Comparison of ENCODE assay signal across 8 mouse cellular contexts in the genomic region with DNA sequence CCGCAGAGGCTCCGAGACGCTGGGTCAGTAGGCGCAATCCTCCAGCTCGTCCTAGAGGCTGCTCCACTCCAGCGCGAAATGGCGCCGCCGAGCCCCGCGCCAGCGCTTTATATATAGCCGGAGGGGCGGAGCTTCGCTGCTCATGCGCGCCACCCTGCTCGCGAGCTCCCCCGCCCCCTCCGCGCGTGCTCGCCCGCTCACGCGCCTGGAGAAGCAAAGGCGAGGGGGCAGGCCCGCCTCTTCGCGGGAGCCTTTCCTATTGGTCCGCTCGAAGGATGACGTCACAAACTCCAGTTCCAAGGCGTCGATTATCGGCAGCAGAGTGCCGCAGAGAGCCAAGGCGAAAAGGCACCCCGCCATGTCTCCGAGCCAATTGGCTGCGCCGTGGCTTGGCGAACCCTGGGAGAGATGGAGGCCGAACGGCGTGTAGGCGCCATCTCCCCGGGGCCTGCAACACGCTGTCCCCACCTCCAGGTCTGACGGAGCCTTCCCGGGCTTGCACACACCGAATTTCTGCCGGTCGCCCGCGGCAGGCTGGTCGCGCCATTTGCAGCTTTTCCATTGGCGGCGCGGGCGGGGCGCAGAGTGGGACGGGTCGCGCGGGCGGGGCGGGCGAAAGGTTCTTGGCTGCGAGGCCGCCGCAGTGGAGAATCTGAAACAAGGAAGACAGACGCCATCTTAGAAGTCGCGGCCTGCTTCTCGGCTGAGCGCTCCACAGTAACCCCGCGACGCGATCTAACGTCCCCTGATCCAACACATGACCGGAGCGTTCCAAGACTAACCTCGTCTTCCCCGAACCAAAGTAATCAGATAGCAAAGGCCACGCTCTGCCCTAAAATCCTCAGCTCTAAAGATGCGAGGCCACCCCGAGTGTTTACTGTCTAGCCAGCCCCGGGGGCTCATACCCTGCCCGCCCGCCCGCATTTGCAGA. TPM values are rescaled to one million over a fixed set of nuclear protein-coding genes. Genes with fewer than 3 reads are reported as not detected.
DNase-seq lines count a peak whose midpoint lies in the region; ATAC-seq and TF ChIP-seq lines count a peak whose summit lies in the region.

Gene H2-DMa (plus strand): TSS at position 293 of the 931 bp plus-strand sequence.

- peak within 1 kb of the TSS; percentile 99 for H3K4me3 ChIP-seq in E14TG2a.4 (replicated peaks; ENCODE audit: low read length)
- peak within 1 kb of the TSS; percentile 99 for H3K4me3 ChIP-seq in forebrain, embryonic 12.5 days (replicated peaks)
- H3K4me3 ChIP-seq in heart, postnatal 0 days (ENCODE audit: low read depth, low read length) = peak within 1 kb of the TSS; percentile 95
- peak within 1 kb of the TSS; percentile 99 for H3K4me3 ChIP-seq in liver, embryonic 16.5 days (ENCODE audit: low read depth, low read length)
- H3K4me3 ChIP-seq in neural tube, embryonic 13.5 days = peak within 1 kb of the TSS; percentile 82
- peak within 1 kb of the TSS; percentile 96 for H3K4me3 ChIP-seq in testis, adult 2 months (ENCODE audit: control insufficient read depth, low read depth, low read length)

- H3K4me2 ChIP-seq in forebrain, embryonic 12.5 days = peak within 1 kb of the TSS; percentile 99
- peak within 1 kb of the TSS; percentile 90 for H3K4me2 ChIP-seq in heart, postnatal 0 days (ENCODE audit: low read depth, low read length)
- H3K4me2 ChIP-seq in liver, embryonic 16.5 days (ENCODE audit: low read depth, low read length) = peak within 1 kb of the TSS; percentile 100
- peak within 1 kb of the TSS; percentile 100 for H3K4me2 ChIP-seq in neural tube, embryonic 13.5 days

- TF ChIP-seq EP300 in heart, postnatal 0 days (IDR thresholded peaks at IDR 0.05; ENCODE audit: low read depth) = peak; percentile 86

- peak within 1 kb of the TSS; percentile 98 for H3K9ac ChIP-seq in forebrain, embryonic 12.5 days
- H3K9ac ChIP-seq in heart, postnatal 0 days (replicated peaks; ENCODE audit: low read depth, low read length) = peak within 1 kb of the TSS; percentile 97
- H3K9ac ChIP-seq in liver, embryonic 16.5 days (ENCODE audit: low read depth, low read length) = peak within 1 kb of the TSS; percentile 97
- H3K9ac ChIP-seq in neural tube, embryonic 13.5 days = peak within 1 kb of the TSS; percentile 99

- H3K27ac ChIP-seq in forebrain, embryonic 12.5 days = peak within 1 kb of the TSS; percentile 100
- H3K27ac ChIP-seq in heart, postnatal 0 days (ENCODE audit: low read depth) = peak within 1 kb of the TSS; percentile 100
- peak within 1 kb of the TSS; percentile 100 for H3K27ac ChIP-seq in liver, embryonic 16.5 days (ENCODE audit: low read length)
- peak within 1 kb of the TSS; percentile 100 for H3K27ac ChIP-seq in neural tube, embryonic 13.5 days (replicated peaks)
- H3K27ac ChIP-seq in testis, adult 2 months (ENCODE audit: control insufficient read depth, insufficient read depth, low read depth, low read length) = peak within 1 kb of the TSS; percentile 98

- peak; percentile 81 for ATAC-seq in forebrain, embryonic 12.5 days (ENCODE audit: low FRiP score)
- peak; percentile 71 for ATAC-seq in heart, postnatal 0 days (ENCODE audit: insufficient read depth, low read depth)
- peak; percentile 76 for ATAC-seq in liver, embryonic 16.5 days (ENCODE audit: low read depth)
- peak; percentile 69 for ATAC-seq in neural tube, embryonic 13.5 days (ENCODE audit: low read depth)

- H3K9me3 ChIP-seq in E14TG2a.4 (ENCODE audit: low read length) = no peaks in the 10 kb centered on the region
- no peaks in the 10 kb centered on the region for H3K9me3 ChIP-seq in forebrain, embryonic 12.5 days
- H3K9me3 ChIP-seq in heart, postnatal 0 days (replicated peaks; ENCODE audit: control insufficient read depth, low read length) = no peaks in the 10 kb centered on the region
- no peaks in the 10 kb centered on the region for H3K9me3 ChIP-seq in liver, embryonic 16.5 days (replicated peaks; ENCODE audit: control insufficient read depth, low read length)
- H3K9me3 ChIP-seq in neural tube, embryonic 13.5 days = no peaks in the 10 kb centered on the region

- no peak for TF ChIP-seq CTCF in E14TG2a.4 (conservative IDR thresholded peaks at IDR 0.05; ENCODE audit: low read length)
- TF ChIP-seq CTCF in heart, postnatal 0 days (IDR thresholded peaks at IDR 0.05; ENCODE audit: low read depth) = no peak
- 0 out of 2 replicates have a peak, but pooled peaks have one; percentile 0 for TF ChIP-seq CTCF in testis, adult 2 months (IDR thresholded peaks at IDR 0.05; ENCODE audit: control insufficient read depth, insufficient read depth, insufficient replicate concordance, low read depth, low read length)

- peak; percentile 97 for TF ChIP-seq POLR2A in testis, adult 2 months (IDR thresholded peaks at IDR 0.05; ENCODE audit: control insufficient read depth, low read depth, low read length)

- peaks cover 41% of the 10 kb centered on the region for H3K4me1 ChIP-seq in E14TG2a.4 (replicated peaks; ENCODE audit: low read depth, low read length)
- peaks cover 37% of the 10 kb centered on the region for H3K4me1 ChIP-seq in forebrain, embryonic 12.5 days
- H3K4me1 ChIP-seq in heart, postnatal 0 days (ENCODE audit: control insufficient read depth, insufficient read depth) = peaks cover 9% of the 10 kb centered on the region; the same call in 1 of the 2 replicates
- H3K4me1 ChIP-seq in liver, embryonic 16.5 days (ENCODE audit: control insufficient read depth, low read depth, low read length) = peaks cover 50% of the 10 kb centered on the region
- H3K4me1 ChIP-seq in neural tube, embryonic 13.5 days (replicated peaks) = peaks cover 48% of the 10 kb centered on the region
- peaks cover 14% of the 10 kb centered on the region for H3K4me1 ChIP-seq in testis, adult 2 months (ENCODE audit: control insufficient read depth, insufficient read depth, low read length)

- no peaks in the 10 kb centered on the region for H3K27me3 ChIP-seq in E14TG2a.4 (ENCODE audit: insufficient read depth, low read length)
- no peaks in the 10 kb centered on the region for H3K27me3 ChIP-seq in forebrain, embryonic 12.5 days
- no peaks in the 10 kb centered on the region for H3K27me3 ChIP-seq in heart, postnatal 0 days (ENCODE audit: control insufficient read depth, insufficient read depth, low read length)
- H3K27me3 ChIP-seq in liver, embryonic 16.5 days (ENCODE audit: control insufficient read depth, insufficient read depth, low read depth, low read length) = no peaks in the 10 kb centered on the region
- H3K27me3 ChIP-seq in neural tube, embryonic 13.5 days = no peaks in the 10 kb centered on the region
- no peaks in the 10 kb centered on the region for H3K27me3 ChIP-seq in testis, adult 2 months (ENCODE audit: control insufficient read depth, insufficient read depth, low read length)

- H3K36me3 ChIP-seq in E14TG2a.4 (ENCODE audit: insufficient read depth, low read length) = peaks cover 44% of the 10 kb centered on the region
- peaks cover 40% of the 10 kb centered on the region for H3K36me3 ChIP-seq in forebrain, embryonic 12.5 days (replicated peaks)
- peaks cover 37% of the 10 kb centered on the region for H3K36me3 ChIP-seq in heart, postnatal 0 days (replicated peaks; ENCODE audit: control insufficient read depth, insufficient read depth, low read length)
- H3K36me3 ChIP-seq in liver, embryonic 16.5 days (ENCODE audit: control insufficient read depth, insufficient read depth) = peaks cover 38% of the 10 kb centered on the region
- H3K36me3 ChIP-seq in neural tube, embryonic 13.5 days = peaks cover 41% of the 10 kb centered on the region
- H3K36me3 ChIP-seq in testis, adult 2 months (ENCODE audit: control insufficient read depth, insufficient read depth, low read length) = peaks cover 13% of the 10 kb centered on the region

- peak; percentile 99 for DNase-seq in c-Kit-positive CD71-positive TER-119-positive erythroid progenitor cells, embryonic 14.5 days (ENCODE audit: low spot score)
- peak; percentile 98 for DNase-seq in heart, postnatal 0 days (ENCODE audit: low spot score)
- peak; percentile 98 to 99 for DNase-seq in kidney, postnatal 4 days

- WGBS in forebrain, embryonic 12.5 days = under 1% methylated on average over 96 of the region's 96 CpGs
- under 1% methylated on average over 96 of the region's 96 CpGs for WGBS in heart, postnatal 0 days
- under 1% methylated on average over 96 of the region's 96 CpGs for WGBS in liver, embryonic 16.5 days (ENCODE audit: insufficient replicate concordance)
- WGBS in neural tube, embryonic 13.5 days = under 1% methylated on average over 94 of the region's 96 CpGs

RNA-seq across cellular contexts. Expression of gene H2-DMa, which starts in this region (rescaled TPM):
- polyA plus RNA-seq in forebrain, embryonic 12.5 days (2016; fragmentation: Nextera tagmentation; extraction: Ambion mirVana) = 9.1 and 9.6 TPM in 2 replicates
- 2.6 and 7.2 TPM in 2 replicates for total RNA-seq in heart, postnatal 0 days (2014; rRNA removed; ENCODE audit: low replicate concordance)
- polyA plus RNA-seq in heart, postnatal 0 days (2015; fragmentation: Nextera tagmentation; extraction: Ambion mirVana) = 4.2 and 4.6 TPM in 2 replicates
- 5.3 and 5.5 TPM in 2 replicates for polyA plus RNA-seq in liver, embryonic 16.5 days (2015; fragmentation: Nextera tagmentation; extraction: Ambion mirVana)
- 16.0 and 17.7 TPM in 2 replicates for polyA plus RNA-seq in neural tube, embryonic 13.5 days (2015; fragmentation: Nextera tagmentation; extraction: Ambion mirVana)
- 33.8 and 40.7 TPM in 2 replicates for polyA plus RNA-seq in testis, adult 2 months (2012; rRNA removed)

Comparison
In these comparisons a context has a peak if more than half of its experiments do, and no peak if none do; other contexts are left out.
1. Peak in every context shown above with its lines: DNase-seq, ATAC-seq, H3K4me3 ChIP-seq and H3K27ac ChIP-seq.